Mouse (Mus musculus) CH12F3 (cell line): ENCODE data around the gene Fut9.

Experiments used
- in situ Hi-C: fragments of 300-500 bp; cut with MboI; formaldehyde crosslinking; loops from 2 replicates; pipeline ENCODE4 v1.14.3; 2020; ENCODE audit warnings: low sequenced_read_pairs

Fut9 gene

DNA sequence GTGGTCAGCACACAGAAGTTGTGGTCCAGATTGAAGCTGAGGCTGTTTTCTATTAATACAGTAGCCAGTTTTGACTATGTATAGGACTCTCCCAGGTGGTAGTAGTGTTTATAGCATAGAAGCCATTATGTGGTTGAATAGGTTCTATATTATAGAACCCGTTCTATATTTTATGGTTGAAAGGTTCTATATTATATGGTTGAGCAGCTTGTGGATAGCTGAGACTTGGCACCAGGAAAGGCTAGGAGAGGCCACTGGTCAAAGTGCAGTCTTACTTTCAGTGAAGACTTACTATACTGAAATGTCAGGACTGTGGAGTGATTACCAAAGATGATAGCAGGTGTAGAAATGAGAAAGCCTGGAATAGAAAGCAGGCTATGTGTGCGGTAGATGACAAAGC lies 151.9 kb downstream of the Fut9 start:
- in situ Hi-C loops = no loop called here

DNA sequence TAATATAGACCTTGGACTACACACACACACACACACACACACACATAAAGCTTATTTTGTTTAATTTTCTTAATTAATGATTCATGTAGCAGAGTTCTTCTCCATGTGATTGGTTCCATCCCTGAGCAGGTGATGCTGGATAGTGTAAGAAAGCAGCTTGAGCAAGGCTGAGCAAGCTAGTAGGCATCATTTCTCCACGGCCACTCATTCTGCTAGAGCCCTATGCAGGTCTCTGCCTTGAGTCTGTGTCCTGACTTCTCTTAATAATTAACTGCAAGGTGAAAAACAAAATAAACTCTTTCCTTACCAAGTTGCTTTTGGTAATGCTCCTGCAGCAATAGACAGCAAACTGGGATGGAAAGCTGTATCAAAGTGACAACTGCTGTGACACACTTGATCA lies 152.5 kb downstream of the Fut9 start:
- in situ Hi-C loops = no loop called here

DNA sequence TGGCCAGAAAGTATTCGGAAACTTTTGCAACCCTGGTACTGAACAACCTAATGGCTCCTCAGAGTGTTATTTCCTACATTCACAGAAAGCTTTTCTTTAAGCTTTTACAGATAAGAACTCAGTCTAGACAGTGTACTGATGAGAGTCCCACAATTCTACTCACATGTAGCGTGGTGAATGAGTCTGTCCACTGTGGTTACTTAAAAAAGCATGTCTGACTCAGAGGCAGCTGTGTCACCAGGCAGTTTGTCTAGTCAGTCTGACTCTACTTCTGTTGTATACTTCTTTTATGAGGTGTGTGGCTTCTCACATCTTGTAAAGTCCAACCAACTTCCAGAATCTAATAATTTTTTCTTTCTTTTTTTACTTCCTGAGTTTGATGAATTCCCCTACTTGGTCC lies 154.5 kb downstream of the Fut9 start:
- in situ Hi-C loops = no loop called here

DNA sequence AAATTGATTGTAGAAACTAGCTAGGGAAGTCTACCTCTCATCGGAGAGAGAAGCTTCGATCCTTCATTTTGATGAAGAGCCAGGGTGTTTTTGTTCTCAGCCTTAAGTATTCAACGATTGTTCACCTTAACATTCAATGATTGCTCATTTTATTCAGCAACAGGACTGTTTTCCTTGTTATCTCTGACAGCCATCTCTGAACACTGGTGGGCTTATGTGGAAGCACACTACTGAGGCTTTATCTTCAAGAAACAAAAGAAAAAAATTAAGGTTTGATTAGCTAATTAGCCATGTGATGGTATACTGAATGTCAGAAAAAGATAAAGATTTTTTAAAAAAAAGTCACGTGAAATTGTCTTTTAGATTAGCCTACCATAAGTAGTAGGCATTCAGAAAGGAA lies 158.1 kb downstream of the Fut9 start:
- in situ Hi-C loops = no loop called here

DNA sequence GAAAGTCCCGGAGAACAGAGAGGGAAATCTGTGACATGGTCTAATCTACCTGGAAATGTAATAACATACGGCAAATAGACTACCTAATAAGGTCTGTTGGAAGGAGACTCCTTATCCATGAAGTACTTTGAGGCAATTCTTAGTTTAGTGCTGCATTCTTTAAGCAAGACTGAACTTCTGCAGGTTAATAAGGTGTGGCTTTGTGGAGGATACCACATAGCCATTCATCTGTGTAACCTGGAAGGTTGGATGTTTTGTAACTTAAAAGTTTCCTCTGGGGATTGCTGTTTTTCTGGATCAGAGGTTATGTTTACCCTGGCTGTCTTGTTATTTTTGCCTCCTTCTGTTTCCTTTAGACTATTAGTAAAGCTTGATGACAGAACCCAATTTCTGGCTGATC lies 166.8 kb downstream of the Fut9 start:
- in situ Hi-C loops = no loop called here

DNA sequence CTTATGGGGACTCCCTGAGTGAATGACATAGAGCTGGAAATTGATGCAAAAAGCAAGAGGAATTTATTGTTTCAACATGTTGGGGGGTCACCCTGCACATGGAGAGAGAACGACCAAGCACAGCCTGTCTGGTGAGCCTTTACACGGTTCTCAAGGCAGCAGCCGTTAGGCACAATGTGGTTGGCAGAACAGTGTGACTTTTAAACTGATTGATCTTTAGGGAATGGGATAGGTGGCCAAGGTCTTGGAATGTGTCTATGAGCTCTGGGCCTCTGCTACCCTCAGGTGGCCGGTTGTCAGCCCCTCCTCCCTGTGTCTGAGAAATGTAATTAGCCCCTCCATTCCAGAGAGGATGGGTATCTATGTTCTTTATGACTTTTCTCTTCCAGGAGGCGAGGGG lies 171.9 kb downstream of the Fut9 start:
- in situ Hi-C loops = no loop called here

DNA sequence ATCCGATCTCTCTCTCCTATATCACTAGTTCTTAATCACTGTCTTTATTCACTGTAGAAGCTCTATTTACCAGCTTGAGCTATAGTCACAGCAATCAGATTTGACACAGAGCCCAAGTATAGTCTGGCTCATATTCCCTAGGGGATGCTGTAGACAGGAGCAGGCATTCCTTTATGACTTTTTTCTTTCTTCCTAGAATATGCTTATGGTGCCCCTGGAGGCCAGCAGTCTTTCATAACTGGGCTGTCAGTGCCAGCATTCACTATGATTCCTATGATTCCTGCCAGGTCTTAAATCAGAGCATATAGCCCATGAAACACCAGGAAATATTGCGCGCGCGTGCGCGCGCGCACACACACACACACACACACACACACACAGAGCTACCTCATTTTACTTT lies 172.6 kb downstream of the Fut9 start:
- in situ Hi-C loops = no loop called here

DNA sequence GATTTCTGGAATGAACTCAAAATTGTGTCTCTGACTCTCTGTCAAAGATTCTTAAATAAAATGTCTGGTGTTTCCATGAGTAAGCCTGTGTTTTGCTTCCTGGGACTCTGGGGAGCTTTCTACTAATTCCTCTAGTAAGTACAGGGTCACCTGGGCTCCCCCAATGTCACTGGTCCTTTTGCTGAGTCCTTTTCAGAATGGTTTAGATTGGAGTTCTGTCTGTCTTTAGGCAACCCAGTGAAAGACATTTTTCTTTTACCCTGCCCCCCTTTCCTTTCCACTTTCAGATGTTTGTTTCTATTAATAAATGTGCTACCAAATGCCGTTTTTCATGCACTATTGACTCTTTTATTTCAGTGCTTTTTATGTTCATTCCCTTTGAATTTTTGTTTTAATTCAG lies 173.0 kb downstream of the Fut9 start:
- in situ Hi-C loops = no loop called here

DNA sequence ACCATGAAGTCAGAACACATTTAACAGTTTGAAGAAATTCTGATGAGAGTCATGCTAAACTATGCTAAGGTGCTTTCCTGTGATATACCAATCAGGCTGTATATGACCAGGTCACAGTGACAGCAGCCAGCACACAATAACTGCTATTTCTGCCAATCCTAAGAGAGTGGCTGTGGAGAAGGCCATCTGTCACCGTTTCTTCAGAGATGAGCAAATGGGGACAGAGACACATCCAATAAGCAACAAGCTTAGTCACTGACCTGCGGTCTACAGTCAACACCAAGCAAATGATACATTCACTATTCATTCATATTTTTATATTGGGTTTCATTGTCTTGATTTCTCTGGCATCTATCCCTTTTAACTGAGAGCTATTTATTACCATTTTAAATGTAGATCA lies 176.9 kb downstream of the Fut9 start:
- in situ Hi-C loops = no loop called here

DNA sequence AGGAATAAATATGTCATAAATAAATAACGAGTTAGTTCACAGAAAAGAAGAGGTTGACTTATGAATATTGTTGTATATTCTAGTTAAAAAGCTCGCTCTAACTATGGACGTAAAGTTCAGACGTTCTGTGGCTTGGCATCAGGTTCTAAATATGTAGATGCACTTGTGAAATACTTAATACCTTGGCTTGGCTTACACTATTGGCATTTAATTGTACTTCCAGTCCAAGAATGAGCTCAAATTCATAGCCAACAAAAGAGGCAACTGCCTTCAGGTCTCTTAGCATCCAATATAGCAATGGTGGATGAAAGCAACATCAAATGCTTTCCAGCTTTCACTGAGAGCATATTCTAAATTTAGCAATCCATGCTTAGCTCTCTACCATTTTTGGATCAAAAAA lies 182.7 kb downstream of the Fut9 start:
- in situ Hi-C loops = no loop called here

DNA sequence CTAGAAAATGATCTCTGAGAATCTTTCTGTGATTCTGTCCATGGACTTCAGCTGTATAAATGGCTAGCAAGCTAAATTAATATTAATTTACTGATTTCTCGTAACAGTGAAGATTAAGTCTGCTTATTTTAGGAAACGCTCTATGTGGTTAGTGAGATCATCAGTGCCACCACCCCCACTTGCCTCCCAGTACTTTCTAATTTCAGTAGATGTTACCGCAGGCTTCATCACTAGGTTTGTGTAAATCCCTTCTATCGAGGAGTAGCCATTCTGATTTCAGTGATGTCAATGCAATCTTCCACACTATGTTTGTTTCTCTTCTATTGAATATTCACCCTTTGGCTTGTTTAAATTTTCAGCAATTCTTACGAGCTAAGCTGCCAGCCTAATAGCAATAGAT lies 186.6 kb downstream of the Fut9 start:
- in situ Hi-C loops = no loop called here

DNA sequence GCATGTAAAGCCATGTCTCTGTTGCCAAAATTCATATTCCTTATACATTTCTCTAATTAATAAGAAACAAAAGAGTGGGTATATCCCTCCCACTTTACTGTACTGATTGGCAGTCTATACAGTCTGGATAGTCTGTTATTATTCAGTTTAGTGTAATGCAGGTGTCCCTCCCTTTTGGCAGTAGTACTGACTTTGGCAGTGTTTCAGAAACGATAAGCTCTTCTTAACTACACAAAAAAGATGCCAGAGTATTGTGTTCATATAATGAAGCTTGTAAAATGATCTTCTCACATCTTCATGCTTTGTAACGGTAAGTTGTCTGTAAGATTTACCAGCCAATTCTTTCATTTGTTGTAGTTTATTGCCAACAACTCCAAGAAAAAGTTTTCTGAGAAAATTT lies 189.6 kb downstream of the Fut9 start:
- in situ Hi-C loops = no loop called here

DNA sequence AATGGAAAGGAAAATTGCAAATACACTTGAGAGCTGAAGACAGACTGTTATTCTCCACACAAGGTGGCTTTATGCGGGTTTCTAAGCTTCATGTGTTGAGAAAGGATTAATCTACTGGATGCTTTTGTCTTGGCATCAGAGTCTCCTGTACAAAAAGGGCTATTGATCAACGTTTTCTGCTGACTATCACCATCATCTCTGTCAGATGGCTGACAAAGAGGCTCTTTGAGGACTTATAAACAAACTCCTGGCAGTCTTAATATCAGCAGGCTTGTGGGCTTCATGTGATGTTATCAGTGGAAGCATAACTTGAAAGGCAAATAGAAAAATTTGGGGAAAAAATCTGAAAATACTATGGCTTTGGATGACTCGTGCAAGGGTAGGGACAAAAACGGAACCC lies 206.8 kb downstream of the Fut9 start:
- in situ Hi-C loops = no loop called here
